Mouse (Mus musculus) layer of hippocampus, postnatal 14 days (tissue): ENCODE measurements at regions not wholly inside any gene's neighbourhood (a gene's known extent, or its start where the extent isn't known, plus 50 kb on each side); places are given as distances from the start of the nearest gene placed in this dataset.
A peak's percentile ranks its signal among the peaks of the same experiment; 100 is the strongest.
"Not testable (repeated sequence)": the region's sequence is repeated elsewhere in the genome, so short reads cannot be mapped to it uniquely, and the experiment has no call there.

Experiments
- DNase-seq, 2 experiments: peaks; one replicate each; pipeline ENCODE4 v3.0.0; 2021 to 2022; ENCODE audit warnings: low spot score in 2 of 2, mixed read lengths in 1 of 2

GRCm38 (mm10) chr13:10867864-10868263, 507.2 kb upstream of the Chrm3 start:
- peak in 1 of 2 experiments; percentile 7 for DNase-seq

- not testable (repeated sequence) for DNase-seq
These were observed 495.4 kb upstream of the Chrm3 start for GRCm38 (mm10) chr13:10855947-10856561.

- peak; percentile 9 to 22 for DNase-seq
These were observed 484.6 kb upstream of the Chrm3 start for GRCm38 (mm10) chr13:10845212-10845611.

- DNase-seq: no peak
These were observed 438.8 kb upstream of the Chrm3 start for GRCm38 (mm10) chr13:10799351-10799913.
